Mouse (Mus musculus) ES-Bruce4 (cell line): ENCODE data around the gene Ccdc175. TPM values are rescaled to one million over a fixed set of nuclear protein-coding genes. Genes with fewer than 3 reads are reported as not detected.

Source experiments
- H3K27ac ChIP-seq: 2 replicates; pipeline ENCODE4 v1.5.1; 2012; ENCODE audit warnings: low read length, inconsistent platforms; ENCODE audit not compliant: insufficient read depth
- H3K27me3 ChIP-seq: 2 replicates; pipeline ENCODE4 v1.6.1; 2012; ENCODE audit warnings: mild to moderate bottlenecking, low read length, inconsistent platforms; ENCODE audit not compliant: control insufficient read depth, poor library complexity, insufficient read depth, severe bottlenecking
- H3K36me3 ChIP-seq: 2 replicates; pipeline ENCODE4 v1.6.1; 2012; ENCODE audit warnings: inconsistent platforms, mild to moderate bottlenecking, low read length, moderate library complexity; ENCODE audit not compliant: control insufficient read depth, poor library complexity, insufficient read depth, severe bottlenecking
- H3K4me1 ChIP-seq: one replicate; pipeline ENCODE4 v1.8.1; 2011; ENCODE audit warnings: low read length; ENCODE audit not compliant: control insufficient read depth, insufficient read depth
- H3K4me3 ChIP-seq: 2 replicates; pipeline ENCODE4 v1.5.1; 2011; ENCODE audit warnings: low read depth, mild to moderate bottlenecking, low read length
- H3K9ac ChIP-seq: 2 replicates; pipeline ENCODE4 v1.6.1; 2012; ENCODE audit warnings: low read depth, mild to moderate bottlenecking, inconsistent platforms; ENCODE audit not compliant: poor library complexity, severe bottlenecking
- H3K9me3 ChIP-seq: replicated peaks from 2 replicates; pipeline ENCODE4 v1.6.1; 2012; ENCODE audit warnings: mild to moderate bottlenecking, low read length, inconsistent platforms; ENCODE audit not compliant: control insufficient read depth, poor library complexity, insufficient read depth, severe bottlenecking
- CTCF ChIP-seq: IDR thresholded peaks from one replicate; pipeline ENCODE4 v1.8.1; 2011; ENCODE audit warnings: low read depth, low read length
- EP300 ChIP-seq: IDR thresholded peaks from 2 replicates; pipeline ENCODE4 v1.6.1; 2011; ENCODE audit warnings: low read depth, low read length; ENCODE audit not compliant: insufficient read depth
- POLR2A ChIP-seq: IDR thresholded peaks from one replicate; pipeline ENCODE4 v1.8.1; 2011; ENCODE audit warnings: low read length; ENCODE audit not compliant: insufficient read depth
- polyA plus RNA-seq: library from polyadenylated mRNA; stranded (reverse); fragments of >200 nt; gene quantifications from 2 replicates; pipeline ENCODE4 v1.2.4, GENCODE M21; 2011; ENCODE audit warnings: low read depth; ENCODE audit not compliant: missing spikeins, insufficient read depth, insufficient read length

Gene Ccdc175
- polyA plus RNA-seq, result not detected in 2 replicates

DNA sequence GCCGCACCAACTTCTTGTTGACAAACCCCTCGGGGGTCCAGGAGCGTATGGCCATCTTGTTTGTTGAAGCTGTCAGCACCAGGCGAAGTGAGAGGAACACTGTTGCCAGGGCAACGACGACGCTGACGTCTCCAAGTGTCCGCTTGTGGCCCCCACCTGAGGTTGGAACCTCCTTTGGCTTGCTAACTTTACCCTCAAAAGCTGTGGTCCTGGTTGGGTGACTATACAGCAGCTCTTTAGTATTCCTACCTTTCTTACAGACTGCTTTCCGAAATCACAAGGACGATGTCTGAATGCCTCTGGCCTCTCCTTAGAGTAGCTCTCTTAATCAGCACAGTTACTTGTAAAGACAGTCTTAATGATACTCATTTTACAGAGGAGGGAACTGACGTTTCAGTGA, at the start of gene Ccdc175:
Gene Ccdc175 (minus strand): TSS at position 101 of the 400 bp plus-strand sequence.
- no peak within 1 kb of the TSS for H3K27ac ChIP-seq
- no peak for TF ChIP-seq EP300
- TF ChIP-seq CTCF, result no peak
- no peaks in the 10 kb centered on the region for H3K27me3 ChIP-seq
- no peak within 1 kb of the TSS for H3K4me3 ChIP-seq
- H3K36me3 ChIP-seq, result no peaks in the 10 kb centered on the region
- no peaks in the 10 kb centered on the region for H3K9me3 ChIP-seq
- no peaks in the 10 kb centered on the region for H3K4me1 ChIP-seq
- H3K9ac ChIP-seq, result no peak within 1 kb of the TSS

DNA sequence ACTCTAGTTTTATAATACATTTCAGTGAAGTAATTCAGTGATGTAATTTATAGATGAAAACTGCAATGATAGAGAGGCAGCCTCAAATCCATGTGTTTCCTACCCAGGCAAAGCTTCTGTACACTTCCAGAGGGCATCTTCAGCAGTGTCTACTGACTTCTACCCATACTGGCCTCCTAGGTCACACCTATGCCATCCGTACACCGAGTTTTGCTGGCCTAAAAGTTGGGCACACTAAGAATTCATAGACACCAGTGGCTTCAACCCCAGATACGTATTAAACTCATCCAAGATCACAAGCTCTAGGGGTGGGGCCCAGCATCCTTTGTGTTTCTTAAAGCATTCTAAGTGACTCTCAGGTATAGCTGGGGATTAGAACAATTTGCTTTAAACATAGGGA, 49.3 kb upstream of the Ccdc175 start:
- Histone ChIP-seq H3K4me3 (no peak overlapping the region), H3K4me1 (peaks cover 1% of the 10 kb centered on the region), H3K36me3 (no peaks in the 10 kb centered on the region), H3K27ac (no peak overlapping the region), H3K9me3 (no peaks in the 10 kb centered on the region), H3K9ac (no peak overlapping the region), H3K27me3 (peaks cover 5% of the 10 kb centered on the region)
- TF ChIP-seq EP300, result no peak
- no peak for TF ChIP-seq CTCF
- no peak for TF ChIP-seq POLR2A

DNA sequence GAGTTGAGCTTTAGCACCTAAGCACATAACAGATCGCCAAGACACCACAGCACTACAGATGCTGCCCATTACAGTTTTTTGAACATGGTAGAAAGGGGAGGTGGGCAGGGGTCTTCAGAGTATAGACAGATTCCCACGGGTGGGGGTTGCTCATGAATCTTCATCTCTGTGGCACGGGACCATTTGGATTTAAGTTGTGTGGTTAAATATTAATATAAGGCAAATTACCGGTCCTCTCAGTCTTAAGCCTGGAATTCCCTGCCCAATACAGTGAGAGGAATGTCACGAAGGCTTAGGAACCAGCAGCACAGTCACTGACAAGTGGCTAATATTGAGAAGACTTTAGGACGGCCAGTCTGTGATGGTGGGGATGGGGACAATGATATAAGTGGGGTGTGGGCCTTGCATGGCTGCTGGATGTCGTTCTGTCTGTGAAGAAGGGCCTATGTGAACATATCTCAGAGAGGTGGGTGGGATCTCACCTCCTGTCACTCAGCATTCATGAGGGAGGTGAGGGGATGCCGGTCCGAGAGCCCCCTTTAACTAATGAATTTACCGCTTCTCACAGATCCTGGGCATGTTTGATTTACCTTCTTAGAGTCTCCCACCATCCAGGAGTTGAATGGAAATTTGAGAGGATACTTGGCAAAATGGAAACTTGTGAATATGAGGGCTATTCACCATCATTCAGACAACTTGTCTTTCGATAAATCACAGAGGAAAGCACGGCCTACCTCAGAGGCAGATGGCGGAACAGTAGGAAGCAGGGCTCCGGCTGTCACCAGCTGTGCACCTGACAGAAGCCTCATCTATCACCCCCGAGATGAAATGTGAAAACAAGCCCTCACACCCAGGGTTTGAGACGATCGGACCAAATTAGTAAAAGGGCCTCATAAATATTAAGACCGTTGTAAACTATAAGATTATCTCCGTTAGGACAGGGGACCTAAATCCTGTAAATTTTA, 48.3 kb upstream of the Ccdc175 start:
- H3K36me3 ChIP-seq, result no peaks in the 10 kb centered on the region
- H3K9ac ChIP-seq, result no peak overlapping the region
- peaks cover 5% of the 10 kb centered on the region for H3K27me3 ChIP-seq
- H3K4me1 ChIP-seq, result peaks cover 1% of the 10 kb centered on the region
- H3K27ac ChIP-seq, result no peak overlapping the region
- TF ChIP-seq EP300, result no peak
- no peak for TF ChIP-seq CTCF
- TF ChIP-seq POLR2A, result no peak
- no peaks in the 10 kb centered on the region for H3K9me3 ChIP-seq
- H3K4me3 ChIP-seq, result no peak overlapping the region

DNA sequence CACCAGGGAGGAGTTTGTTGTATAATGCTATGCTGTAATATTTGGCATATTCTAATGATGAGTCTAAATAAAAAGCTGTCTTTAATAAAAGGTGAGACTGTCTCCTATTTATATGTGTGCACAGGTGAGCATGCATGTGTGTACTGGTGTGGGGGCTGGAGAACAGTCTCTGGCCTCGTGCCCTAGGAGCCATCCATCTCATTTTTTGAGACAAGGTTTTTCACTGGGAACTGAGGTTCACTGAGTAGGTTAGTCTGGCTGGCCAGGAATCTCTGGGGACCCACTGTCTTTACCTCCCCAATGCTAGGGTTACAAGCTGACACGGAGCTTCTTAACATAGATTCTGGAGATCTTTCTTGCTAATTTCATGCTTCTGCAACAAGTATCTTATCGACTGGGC, 47.3 kb upstream of the Ccdc175 start:
- no peak overlapping the region for H3K9ac ChIP-seq
- H3K27me3 ChIP-seq, result peaks cover 4% of the 10 kb centered on the region
- no peaks in the 10 kb centered on the region for H3K9me3 ChIP-seq
- no peak overlapping the region for H3K4me3 ChIP-seq
- no peak for TF ChIP-seq CTCF
- no peak for TF ChIP-seq EP300
- TF ChIP-seq POLR2A, result no peak
- H3K4me1 ChIP-seq, result peaks cover 1% of the 10 kb centered on the region
- H3K27ac ChIP-seq, result no peak overlapping the region
- H3K36me3 ChIP-seq, result no peaks in the 10 kb centered on the region

DNA sequence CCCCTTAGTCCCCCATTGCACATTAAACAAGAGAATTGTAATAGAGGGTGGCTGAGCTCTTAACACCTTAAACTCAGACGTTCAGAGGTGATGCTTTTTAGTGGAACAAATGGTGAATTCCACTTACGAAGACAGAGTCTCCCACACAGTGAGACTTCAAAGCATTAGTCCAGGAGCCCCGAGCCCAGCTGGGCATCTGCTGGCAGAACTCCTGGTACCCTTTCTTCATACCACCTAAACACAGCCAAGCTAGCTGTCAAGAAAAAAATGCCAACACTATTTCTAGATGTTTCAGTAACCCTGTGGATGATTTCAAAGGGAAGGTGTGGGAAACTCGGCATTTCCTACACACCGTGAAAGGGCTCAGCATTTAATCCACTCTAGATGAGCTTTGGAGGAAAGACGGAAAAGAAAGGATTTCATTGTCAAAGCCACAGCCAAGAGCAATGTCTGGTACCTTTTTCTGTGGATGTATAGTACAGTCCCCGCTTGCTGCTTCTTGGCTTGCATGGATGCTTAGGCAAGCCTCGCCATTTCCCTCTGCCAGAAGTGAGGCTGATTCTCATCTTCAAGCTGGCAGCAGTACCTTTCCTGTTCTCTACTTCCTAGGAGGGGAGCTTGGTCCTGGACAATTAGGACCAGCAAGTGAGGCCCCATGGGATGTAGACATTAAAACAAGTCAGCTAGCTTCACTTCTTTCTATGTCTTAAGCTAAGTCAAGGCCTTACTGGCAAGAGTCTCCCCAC, 44.8 kb upstream of the Ccdc175 start:
- H3K4me3 ChIP-seq, result no peak overlapping the region
- no peaks in the 10 kb centered on the region for H3K27me3 ChIP-seq
- H3K9ac ChIP-seq, result no peak overlapping the region
- H3K4me1 ChIP-seq, result no peaks in the 10 kb centered on the region
- H3K9me3 ChIP-seq, result no peaks in the 10 kb centered on the region
- H3K36me3 ChIP-seq, result no peaks in the 10 kb centered on the region
- no peak overlapping the region for H3K27ac ChIP-seq
- TF ChIP-seq CTCF (no peak), EP300 (no peak), POLR2A (no peak)
